Mouse (Mus musculus) urinary bladder, adult 2 months (tissue): ENCODE results near the gene Alb. TPM values are rescaled to one million over a fixed set of nuclear protein-coding genes. Genes with fewer than 3 reads are reported as not detected.

ENCODE experiments used
- DNase-seq: peaks from one replicate; pipeline ENCODE4 v3.0.0; 2022; ENCODE audit warnings: low spot score
- polyA plus RNA-seq: library from polyadenylated mRNA; depleted of rRNA; stranded (reverse); fragments of >200 nt; gene quantifications from 2 replicates; pipeline ENCODE4 v1.2.3, GENCODE M21; 2012; rRNA removed

Gene Alb
- polyA plus RNA-seq, 1 experiment = 0.95 TPM

DNA sequence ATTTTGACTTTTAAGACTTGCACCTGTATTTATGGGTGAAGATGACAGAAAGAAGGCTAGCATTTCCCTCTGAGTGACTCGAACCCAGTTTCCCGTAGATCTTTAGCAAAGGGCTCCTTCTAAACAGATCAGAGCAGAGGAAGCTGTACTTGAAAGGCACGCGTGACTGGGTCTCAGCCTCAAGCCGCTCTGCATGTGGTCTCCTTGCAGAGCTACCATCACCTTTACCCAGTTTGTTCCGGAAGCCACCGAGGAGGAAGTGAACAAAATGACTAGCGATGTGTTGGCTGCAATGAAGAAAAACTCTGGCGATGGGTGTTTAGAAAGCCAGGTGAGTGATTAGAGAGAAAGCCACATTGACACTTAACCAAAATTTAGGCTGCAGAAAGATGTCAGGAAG lies 31.7 kb downstream of the Alb start:
- no peak for DNase-seq

DNA sequence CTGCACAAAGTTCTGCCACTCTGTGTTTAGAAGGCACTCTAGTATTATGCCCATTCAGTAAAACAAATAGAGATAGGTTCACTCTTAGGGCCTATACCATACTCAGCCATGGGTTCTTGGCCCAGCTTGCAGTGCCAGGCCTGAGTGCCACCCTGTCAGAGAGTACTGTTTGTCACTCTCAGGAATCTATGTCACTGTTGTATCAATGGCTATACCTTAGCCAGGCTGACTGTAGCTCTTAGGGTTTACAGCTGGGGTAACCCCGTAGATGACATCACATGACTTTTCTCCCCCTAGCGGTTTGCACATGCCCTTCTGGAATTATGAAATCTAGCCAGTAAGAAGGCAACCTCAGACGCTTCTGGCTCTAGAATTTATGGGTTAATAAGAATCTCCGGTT lies 33.6 kb downstream of the Alb start:
- DNase-seq = no peak

DNA sequence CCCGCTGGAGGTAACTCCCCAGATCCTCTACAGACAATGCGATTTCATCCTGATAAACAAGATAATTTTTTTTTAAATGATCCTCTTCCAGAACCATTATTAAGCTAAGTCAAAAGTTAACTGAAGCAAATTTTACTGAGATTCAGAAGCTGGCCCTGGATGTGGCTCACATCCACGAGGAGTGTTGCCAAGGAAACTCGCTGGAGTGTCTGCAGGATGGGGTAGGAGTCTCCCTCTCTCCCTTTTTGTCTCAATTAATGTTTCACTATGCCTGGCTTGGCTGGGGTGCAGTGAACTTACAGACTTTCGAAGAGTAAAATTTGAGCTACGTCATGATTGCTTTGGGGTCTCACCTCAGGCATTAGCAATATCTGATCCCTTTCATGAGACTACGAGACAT lies 38.8 kb downstream of the Alb start:
- DNase-seq = no peak

DNA sequence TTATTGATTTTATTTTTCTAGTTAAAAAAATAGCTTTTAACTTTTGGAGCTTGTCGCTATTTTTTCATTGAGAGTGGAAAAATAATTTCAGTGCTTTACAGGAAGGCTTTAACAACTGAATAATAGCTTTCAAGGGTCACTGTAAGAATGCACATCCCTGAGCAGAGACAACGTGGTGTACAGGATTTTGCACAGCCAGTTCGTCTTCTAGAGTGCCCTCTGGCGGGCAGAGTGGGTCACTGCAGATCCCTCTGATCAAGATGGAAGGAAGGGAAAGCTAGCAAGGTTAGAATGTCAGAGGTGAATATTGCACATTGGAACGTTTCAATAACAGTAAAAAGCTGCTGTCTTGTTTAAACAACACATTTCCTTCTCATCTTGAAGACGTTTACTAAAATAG lies 40.0 kb downstream of the Alb start:
- peak; percentile 51 for DNase-seq

DNA sequence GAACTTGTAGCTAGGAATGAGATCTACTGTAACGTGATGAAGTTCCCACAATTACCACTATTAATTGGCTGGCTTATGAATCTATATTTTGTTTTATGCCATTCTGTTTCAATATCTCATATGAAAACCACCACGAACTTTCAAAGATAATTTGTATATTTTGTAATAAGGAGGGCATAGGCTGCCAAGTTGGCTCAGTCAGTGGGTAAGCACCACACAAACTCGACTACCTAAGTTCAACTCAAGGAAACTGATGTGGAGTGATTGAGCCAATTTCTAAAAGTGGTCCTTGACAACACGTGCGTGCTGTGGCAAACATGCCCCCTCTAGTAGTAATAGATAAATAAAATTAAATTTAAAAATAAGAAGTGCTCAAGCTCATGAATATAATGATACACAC lies 41.1 kb downstream of the Alb start:
- DNase-seq = no peak

DNA sequence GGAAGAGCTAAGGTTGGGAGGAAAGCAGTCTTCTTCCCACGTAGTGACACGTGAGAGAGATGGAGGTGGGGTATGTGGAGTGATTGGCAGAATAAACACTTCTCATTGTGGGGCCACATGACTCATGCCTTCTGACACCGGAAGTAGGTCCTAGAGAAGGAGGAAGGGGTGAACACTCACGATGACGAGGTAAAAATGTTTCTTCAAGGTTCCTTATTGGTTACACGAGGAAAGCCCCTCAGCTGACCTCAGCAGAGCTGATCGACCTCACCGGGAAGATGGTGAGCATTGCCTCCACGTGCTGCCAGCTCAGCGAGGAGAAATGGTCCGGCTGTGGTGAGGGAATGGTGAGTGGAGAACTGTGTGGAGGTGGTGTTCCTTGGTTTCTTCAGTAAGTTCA lies 44.0 kb downstream of the Alb start:
- DNase-seq = no peak

DNA sequence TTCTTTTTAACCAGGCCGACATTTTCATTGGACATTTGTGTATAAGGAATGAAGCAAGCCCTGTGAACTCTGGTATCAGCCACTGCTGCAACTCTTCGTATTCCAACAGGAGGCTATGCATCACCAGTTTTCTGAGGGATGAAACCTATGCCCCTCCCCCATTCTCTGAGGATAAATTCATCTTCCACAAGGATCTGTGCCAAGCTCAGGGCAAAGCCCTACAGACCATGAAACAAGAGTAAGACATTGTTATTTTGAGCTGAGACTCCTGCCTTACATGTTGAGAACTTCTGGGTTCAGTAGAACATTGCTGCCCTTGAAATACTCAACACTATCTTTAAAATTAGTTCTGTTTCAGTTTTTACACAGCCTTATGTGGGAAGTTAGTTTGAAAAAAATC lies 45.8 kb downstream of the Alb start:
- DNase-seq = no peak

DNA sequence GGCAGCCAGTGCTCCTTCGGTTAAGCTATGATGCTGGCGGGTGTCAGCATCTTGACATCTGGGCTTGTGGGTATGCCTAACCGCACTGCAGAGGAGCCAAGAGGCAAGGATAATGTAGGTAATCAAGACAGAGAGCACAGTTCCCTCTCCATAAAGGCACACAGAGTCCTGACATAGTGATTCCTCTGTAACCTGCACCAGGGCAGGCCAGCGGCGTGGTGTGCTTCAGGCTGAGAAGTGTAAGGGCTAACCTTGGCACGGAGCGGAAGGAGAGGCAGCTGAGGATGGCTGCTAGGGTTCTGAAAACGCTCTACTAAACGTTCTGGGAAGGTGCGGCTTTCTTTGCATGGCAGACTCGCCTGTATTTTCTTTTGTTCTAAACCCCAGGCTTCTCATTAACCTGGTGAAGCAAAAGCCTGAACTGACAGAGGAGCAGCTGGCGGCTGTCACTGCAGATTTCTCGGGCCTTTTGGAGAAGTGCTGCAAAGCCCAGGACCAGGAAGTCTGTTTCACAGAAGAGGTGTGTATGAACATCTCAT lies 46.8 kb downstream of the Alb start:
- DNase-seq = no peak

DNA sequence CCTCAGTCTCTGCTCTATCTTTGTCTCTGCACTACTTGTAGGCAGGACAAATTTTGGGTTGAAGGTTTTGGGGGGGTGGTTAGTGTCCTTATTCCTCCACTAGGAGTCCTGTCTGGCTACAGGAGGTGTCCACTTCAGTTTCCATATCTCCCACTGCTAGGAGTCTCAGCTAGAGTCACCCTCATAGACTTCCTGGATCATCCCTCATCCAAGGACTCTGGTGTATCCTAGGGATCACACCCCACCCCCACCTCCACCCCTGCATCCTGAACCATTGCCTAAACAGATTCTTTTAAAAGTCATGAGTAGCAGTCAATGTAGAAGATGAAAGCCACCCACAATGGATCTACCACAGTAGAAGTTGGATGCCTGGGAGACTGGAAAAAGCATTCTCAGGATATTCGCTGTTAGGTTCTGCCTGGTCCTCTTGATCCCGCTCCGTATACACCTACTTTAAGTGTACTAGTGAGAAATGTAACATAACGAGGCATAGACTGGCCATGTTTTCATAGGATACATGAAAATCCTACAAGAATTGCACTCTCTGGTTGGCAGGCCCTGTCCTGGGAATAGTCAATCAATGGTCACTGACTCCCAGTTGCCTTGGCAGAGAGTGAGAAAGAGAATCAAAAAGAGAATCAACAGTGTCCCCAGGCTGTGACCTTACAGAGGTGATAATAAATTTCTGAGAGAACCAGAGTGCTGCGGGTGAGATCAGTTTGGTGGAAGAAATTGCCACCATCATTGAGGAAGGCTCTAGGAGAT lies 49.3 kb downstream of the Alb start:
- DNase-seq = no peak

DNA sequence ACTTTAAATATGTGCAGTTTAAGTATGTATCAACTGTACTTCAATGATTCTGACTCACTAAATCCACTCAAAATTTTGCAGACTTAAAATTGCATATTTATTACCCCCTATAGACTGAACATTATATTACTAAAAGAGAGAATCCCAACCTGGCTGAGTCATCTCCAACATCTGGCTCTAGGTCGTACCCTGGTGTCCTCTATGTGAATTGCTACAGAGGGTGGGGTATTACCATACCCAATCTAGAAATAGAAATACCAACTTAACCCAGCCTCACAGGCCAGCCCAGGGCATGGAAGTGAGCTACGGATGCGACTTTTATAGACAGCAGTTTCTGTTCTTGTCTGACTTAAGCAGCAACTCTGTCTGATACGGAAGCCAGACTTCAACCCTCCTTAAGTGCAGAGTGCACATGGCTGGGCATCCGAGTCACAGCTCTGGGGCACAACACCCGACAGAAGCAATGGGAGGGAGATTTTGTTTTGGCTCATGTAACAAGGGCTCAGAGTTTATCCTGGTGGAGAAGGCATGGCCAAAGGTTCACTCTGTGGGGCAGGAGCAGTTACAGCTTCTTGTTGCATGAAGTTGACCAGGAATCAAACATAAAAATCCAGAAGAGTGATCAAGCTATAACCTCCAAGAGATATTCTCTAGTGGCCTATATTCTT lies 51.7 kb downstream of the Alb start:
- DNase-seq = no peak

DNA sequence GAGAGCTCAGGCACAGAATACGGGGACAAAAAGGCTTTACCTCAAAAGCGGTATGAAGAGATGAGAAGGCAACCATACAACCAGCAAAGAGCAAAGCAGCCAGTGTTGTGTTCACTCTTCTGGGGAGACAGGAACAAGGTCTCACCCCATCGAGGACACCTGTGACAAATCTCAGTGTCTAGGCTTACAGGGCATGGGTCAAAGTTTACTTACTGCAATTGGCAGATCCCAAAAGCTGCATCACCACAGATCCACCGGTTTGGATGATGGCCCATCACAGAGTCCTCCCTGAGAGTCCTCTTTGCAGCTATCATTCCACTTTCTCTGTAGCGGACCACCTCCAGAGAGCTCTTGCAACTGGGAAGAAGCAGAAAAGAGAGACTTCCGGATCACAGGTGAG lies 54.9 kb downstream of the Alb start:
- no peak for DNase-seq

DNA sequence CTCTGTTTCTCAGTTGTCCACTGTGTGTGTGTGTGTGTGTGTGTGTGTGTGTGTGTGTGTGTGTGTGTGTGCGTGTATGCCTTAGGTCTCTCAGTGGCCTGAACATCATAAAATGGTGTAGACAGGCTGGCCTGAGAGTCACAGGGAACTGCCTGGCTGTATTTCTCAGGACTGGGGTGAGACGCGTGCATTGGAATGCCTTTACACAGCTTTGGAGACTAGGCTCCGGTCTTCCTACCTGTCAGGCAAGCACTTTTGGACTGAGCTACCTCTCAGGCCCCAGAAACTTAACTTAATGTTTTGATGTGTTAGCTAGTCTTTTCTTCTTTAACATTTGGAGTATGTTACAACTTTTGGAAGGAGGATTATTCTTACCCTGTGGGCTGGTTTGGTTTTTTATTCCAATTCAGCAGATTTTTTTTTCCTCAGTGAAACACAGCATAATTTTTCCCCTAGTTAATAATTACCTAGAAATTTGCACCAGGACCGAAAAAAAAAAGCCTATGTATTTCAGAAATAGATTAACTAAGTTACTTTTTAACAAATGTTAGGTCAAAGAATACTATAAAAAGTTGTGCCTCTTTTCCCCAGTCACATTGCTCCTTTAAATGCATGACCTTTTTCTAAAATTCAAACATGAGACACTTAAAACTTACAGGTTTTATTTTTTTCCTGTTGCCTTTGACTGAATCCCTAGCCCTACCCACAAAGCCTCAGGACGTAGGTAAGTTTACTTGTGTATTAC lies 57.8 kb downstream of the Alb start, which contains the start of gene Afm:
Afm (plus strand) TSS at position 577 of the 745 bp plus-strand sequence.
- DNase-seq = no peak

Other genes with a start within 250 kb of the Alb start
- gene Cox18, start 236.9 kb upstream of the Alb start, polyA plus RNA-seq = 18.8 and 21.3 TPM in 2 replicates
- gene Ankrd17, start 94.3 kb upstream of the Alb start, polyA plus RNA-seq = 33.5 and 41.5 TPM in 2 replicates
- gene Gm9958, start 93.7 kb upstream of the Alb start, polyA plus RNA-seq = 3.0 and 3.3 TPM in 2 replicates
- gene Afp, start 29.8 kb downstream of the Alb start, polyA plus RNA-seq = 2.4 and 2.5 TPM in 2 replicates
- gene Afm, start 58.0 kb downstream of the Alb start, polyA plus RNA-seq = not detected in 2 replicates
- not detected in 2 replicates for gene 5830473C10Rik, start 100.2 kb downstream of the Alb start, polyA plus RNA-seq
- gene Rassf6, start 179.8 kb downstream of the Alb start, polyA plus RNA-seq = 12.3 and 14.6 TPM in 2 replicates